Mouse (Mus musculus): ENCODE measurements around the gene Hspb7. TPM values are rescaled to one million over a fixed set of nuclear protein-coding genes. Genes with fewer than 3 reads are reported as not detected.

Gene Hspb7
- polyA plus RNA-seq, 1 experiment from 2014 or later = not detected

GRCm38 (mm10) chr4:141458888-141459287 lies 38.3 kb downstream of the Hspb7 start:
- DNase-seq (no peak), ATAC-seq (ENCODE audit: low FRiP score, low TSS enrichment) (no peak)
- H3K9ac ChIP-seq (replicated peaks; ENCODE audit: low read length) = no peak overlapping the region
- H3K27ac ChIP-seq (replicated peaks; ENCODE audit: low read depth, low read length) = no peak overlapping the region
- H3K4me1 ChIP-seq (ENCODE audit: control insufficient read depth, insufficient read depth, low read length) = 0 out of 2 replicates have a peak, but pooled peaks cover 3% of the 10 kb centered on the region
- no peaks in the 10 kb centered on the region for H3K9me3 ChIP-seq (ENCODE audit: control insufficient read depth, low read length)
- WGBS = 79% methylated on average over 3 of the region's 3 CpGs
- peaks cover 34% of the 10 kb centered on the region for H3K36me3 ChIP-seq (ENCODE audit: control insufficient read depth, insufficient read depth, low read length)
- H3K4me2 ChIP-seq (ENCODE audit: low read length) = no peak overlapping the region
- no peaks in the 10 kb centered on the region for H3K27me3 ChIP-seq (ENCODE audit: control insufficient read depth, insufficient read depth, low read length)
- no peak overlapping the region for H3K4me3 ChIP-seq (replicated peaks; ENCODE audit: low read depth, low read length)

GRCm38 (mm10) chr4:141459766-141460165 lies 39.2 kb downstream of the Hspb7 start:
- Histone ChIP-seq H3K4me3 (replicated peaks; ENCODE audit: low read depth, low read length) (no peak overlapping the region), H3K9me3 (ENCODE audit: control insufficient read depth, low read length) (no peaks in the 10 kb centered on the region), H3K4me2 (ENCODE audit: low read length) (no peak overlapping the region), H3K9ac (replicated peaks; ENCODE audit: low read length) (no peak overlapping the region), H3K36me3 (ENCODE audit: control insufficient read depth, insufficient read depth, low read length) (peaks cover 41% of the 10 kb centered on the region), H3K4me1 (ENCODE audit: control insufficient read depth, insufficient read depth, low read length) (0 out of 2 replicates have a peak, but pooled peaks cover 3% of the 10 kb centered on the region), H3K27ac (replicated peaks; ENCODE audit: low read depth, low read length) (no peak overlapping the region), H3K27me3 (ENCODE audit: control insufficient read depth, insufficient read depth, low read length) (no peaks in the 10 kb centered on the region)
- DNase-seq (no peak), ATAC-seq (ENCODE audit: low FRiP score, low TSS enrichment) (no peak)
- WGBS = 87% methylated on average over 9 of the region's 9 CpGs

DNA sequence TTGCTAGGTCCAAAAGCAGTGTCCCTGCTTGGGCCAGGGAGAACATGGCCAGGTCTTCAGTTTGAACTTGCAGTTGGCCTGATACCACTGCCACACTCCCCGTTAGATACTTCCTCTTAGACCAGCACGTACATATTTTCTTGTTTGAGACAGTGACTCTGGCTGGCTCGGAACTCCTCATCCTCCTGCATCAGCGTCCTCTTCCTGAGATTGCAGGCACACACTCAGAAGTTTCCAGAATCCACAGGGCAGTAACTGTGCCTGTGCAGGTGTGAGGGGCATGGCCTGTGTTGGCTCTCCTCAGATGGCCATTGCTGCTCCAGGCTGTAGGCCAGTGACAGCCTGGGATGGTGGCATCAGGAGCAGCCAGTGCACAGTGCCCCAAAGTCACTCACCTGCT lies 39.9 kb downstream of the Hspb7 start:
- Histone ChIP-seq H3K4me1 (ENCODE audit: control insufficient read depth, insufficient read depth, low read length) (0 out of 2 replicates have a peak, but pooled peaks cover 3% of the 10 kb centered on the region), H3K4me3 (replicated peaks; ENCODE audit: low read depth, low read length) (no peak overlapping the region), H3K9ac (replicated peaks; ENCODE audit: low read length) (no peak overlapping the region), H3K9me3 (ENCODE audit: control insufficient read depth, low read length) (no peaks in the 10 kb centered on the region), H3K27ac (replicated peaks; ENCODE audit: low read depth, low read length) (no peak overlapping the region), H3K36me3 (ENCODE audit: control insufficient read depth, insufficient read depth, low read length) (peaks cover 48% of the 10 kb centered on the region), H3K4me2 (ENCODE audit: low read length) (no peak overlapping the region), H3K27me3 (ENCODE audit: control insufficient read depth, insufficient read depth, low read length) (no peaks in the 10 kb centered on the region)
- ATAC-seq (ENCODE audit: low FRiP score, low TSS enrichment) (no peak), DNase-seq (no peak)
- WGBS = 94% methylated on average over 4 of the region's 4 CpGs

DNA sequence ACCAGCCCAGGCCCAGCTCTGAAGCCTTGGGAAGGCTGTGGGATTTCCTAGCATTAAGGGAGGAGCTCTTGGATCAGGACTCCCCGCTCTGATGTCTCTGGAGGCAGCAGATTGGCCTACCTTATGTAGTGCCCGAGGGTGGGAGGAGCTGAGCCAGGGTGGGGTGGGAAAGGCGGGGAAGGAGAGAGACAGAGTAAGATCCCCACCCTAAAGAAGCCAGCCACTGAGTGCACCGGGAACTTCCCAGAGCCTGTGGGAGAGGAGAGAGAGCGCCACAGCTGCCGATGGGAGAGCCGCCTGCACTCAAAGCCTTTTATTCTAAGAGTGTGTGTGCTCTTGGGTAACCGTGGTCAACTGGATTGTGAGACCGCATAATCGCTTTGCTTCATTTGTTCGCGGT lies 40.5 kb downstream of the Hspb7 start:
- Histone ChIP-seq H3K9ac (replicated peaks; ENCODE audit: low read length) (no peak overlapping the region), H3K4me1 (ENCODE audit: control insufficient read depth, insufficient read depth, low read length) (0 out of 2 replicates have a peak, but pooled peaks cover 3% of the 10 kb centered on the region), H3K27ac (replicated peaks; ENCODE audit: low read depth, low read length) (no peak overlapping the region), H3K4me3 (replicated peaks; ENCODE audit: low read depth, low read length) (no peak overlapping the region), H3K9me3 (ENCODE audit: control insufficient read depth, low read length) (no peaks in the 10 kb centered on the region), H3K36me3 (ENCODE audit: control insufficient read depth, insufficient read depth, low read length) (peaks cover 50% of the 10 kb centered on the region), H3K4me2 (ENCODE audit: low read length) (no peak overlapping the region), H3K27me3 (ENCODE audit: control insufficient read depth, insufficient read depth, low read length) (no peaks in the 10 kb centered on the region)
- 22% methylated on average over 12 of the region's 12 CpGs for WGBS
- no peak for ATAC-seq (ENCODE audit: low FRiP score, low TSS enrichment)
- peak; percentile 39 for DNase-seq

DNA sequence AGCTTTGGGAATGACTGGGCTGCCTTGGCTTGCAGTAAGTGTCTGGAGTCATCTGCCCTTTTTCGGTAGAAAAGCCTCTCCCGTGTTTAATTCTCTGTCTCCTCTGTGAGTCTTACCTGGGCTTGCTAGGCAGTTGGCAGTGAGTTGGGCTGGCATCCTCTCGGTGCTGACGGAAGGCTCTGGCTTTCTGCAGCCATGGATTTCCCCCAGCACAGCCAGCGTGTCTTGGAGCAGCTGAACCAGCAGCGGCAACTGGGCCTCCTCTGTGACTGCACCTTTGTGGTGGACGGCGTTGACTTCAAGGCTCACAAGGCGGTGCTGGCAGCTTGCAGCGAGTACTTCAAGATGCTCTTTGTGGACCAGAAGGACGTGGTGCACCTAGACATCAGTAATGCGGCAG lies 41.0 kb downstream of the Hspb7 start:
- H3K27me3 ChIP-seq (ENCODE audit: control insufficient read depth, insufficient read depth, low read length) = no peaks in the 10 kb centered on the region
- no peak overlapping the region for H3K4me2 ChIP-seq (ENCODE audit: low read length)
- WGBS = 88% methylated on average over 12 of the region's 12 CpGs
- no peaks in the 10 kb centered on the region for H3K9me3 ChIP-seq (ENCODE audit: control insufficient read depth, low read length)
- ATAC-seq (ENCODE audit: low FRiP score, low TSS enrichment) (no peak), DNase-seq (no peak)
- H3K4me3 ChIP-seq (replicated peaks; ENCODE audit: low read depth, low read length) = no peak overlapping the region
- H3K36me3 ChIP-seq (ENCODE audit: control insufficient read depth, insufficient read depth, low read length) = peaks cover 51% of the 10 kb centered on the region
- 0 out of 2 replicates have a peak, but pooled peaks cover 3% of the 10 kb centered on the region for H3K4me1 ChIP-seq (ENCODE audit: control insufficient read depth, insufficient read depth, low read length)
- no peak overlapping the region for H3K27ac ChIP-seq (replicated peaks; ENCODE audit: low read depth, low read length)
- no peak overlapping the region for H3K9ac ChIP-seq (replicated peaks; ENCODE audit: low read length)

GRCm38 (mm10) chr4:141463472-141463871 lies 42.9 kb downstream of the Hspb7 start:
- no peak overlapping the region for H3K9ac ChIP-seq (replicated peaks; ENCODE audit: low read length)
- H3K9me3 ChIP-seq (ENCODE audit: control insufficient read depth, low read length) = no peaks in the 10 kb centered on the region
- ATAC-seq (ENCODE audit: low FRiP score, low TSS enrichment) (no peak), DNase-seq (no peak)
- H3K27me3 ChIP-seq (ENCODE audit: control insufficient read depth, insufficient read depth, low read length) = no peaks in the 10 kb centered on the region
- H3K4me3 ChIP-seq (replicated peaks; ENCODE audit: low read depth, low read length) = no peak overlapping the region
- peaks cover 69% of the 10 kb centered on the region for H3K36me3 ChIP-seq (ENCODE audit: control insufficient read depth, insufficient read depth, low read length)
- WGBS = 86% methylated on average over 14 of the region's 14 CpGs
- no peak overlapping the region for H3K27ac ChIP-seq (replicated peaks; ENCODE audit: low read depth, low read length)
- H3K4me1 ChIP-seq (ENCODE audit: control insufficient read depth, insufficient read depth, low read length) = 0 out of 2 replicates have a peak, but pooled peaks cover 3% of the 10 kb centered on the region
- no peak overlapping the region for H3K4me2 ChIP-seq (ENCODE audit: low read length)

GRCm38 (mm10) chr4:141464722-141465121 lies 44.1 kb downstream of the Hspb7 start:
- H3K4me1 ChIP-seq (ENCODE audit: control insufficient read depth, insufficient read depth, low read length) = 0 out of 2 replicates have a peak, but pooled peaks cover 3% of the 10 kb centered on the region
- WGBS = 78% methylated on average over 16 of the region's 16 CpGs
- H3K27me3 ChIP-seq (ENCODE audit: control insufficient read depth, insufficient read depth, low read length) = no peaks in the 10 kb centered on the region
- DNase-seq (no peak), ATAC-seq (ENCODE audit: low FRiP score, low TSS enrichment) (no peak)
- H3K4me2 ChIP-seq (ENCODE audit: low read length) = no peak overlapping the region
- no peak overlapping the region for H3K4me3 ChIP-seq (replicated peaks; ENCODE audit: low read depth, low read length)
- H3K9ac ChIP-seq (replicated peaks; ENCODE audit: low read length) = no peak overlapping the region
- no peak overlapping the region for H3K27ac ChIP-seq (replicated peaks; ENCODE audit: low read depth, low read length)
- no peaks in the 10 kb centered on the region for H3K9me3 ChIP-seq (ENCODE audit: control insufficient read depth, low read length)
- H3K36me3 ChIP-seq (ENCODE audit: control insufficient read depth, insufficient read depth, low read length) = peaks cover 82% of the 10 kb centered on the region

- ATAC-seq (ENCODE audit: low FRiP score, low TSS enrichment) (0 out of 2 replicates have a peak, but pooled peaks have one; percentile 15), DNase-seq (no peak)
- 86% methylated on average over 34 of the region's 34 CpGs for WGBS
- Histone ChIP-seq H3K4me3 (replicated peaks; ENCODE audit: low read depth, low read length) (no peak overlapping the region), H3K36me3 (ENCODE audit: control insufficient read depth, insufficient read depth, low read length) (peaks cover 91% of the 10 kb centered on the region), H3K27me3 (ENCODE audit: control insufficient read depth, insufficient read depth, low read length) (no peaks in the 10 kb centered on the region), H3K4me1 (ENCODE audit: control insufficient read depth, insufficient read depth, low read length) (0 out of 2 replicates have a peak, but pooled peaks cover 1% of the 10 kb centered on the region), H3K9ac (replicated peaks; ENCODE audit: low read length) (no peak overlapping the region), H3K27ac (replicated peaks; ENCODE audit: low read depth, low read length) (no peak overlapping the region), H3K9me3 (ENCODE audit: control insufficient read depth, low read length) (no peaks in the 10 kb centered on the region), H3K4me2 (ENCODE audit: low read length) (no peak overlapping the region)
These were observed 45.1 kb downstream of the Hspb7 start for GRCm38 (mm10) chr4:141465512-141466288.

DNA sequence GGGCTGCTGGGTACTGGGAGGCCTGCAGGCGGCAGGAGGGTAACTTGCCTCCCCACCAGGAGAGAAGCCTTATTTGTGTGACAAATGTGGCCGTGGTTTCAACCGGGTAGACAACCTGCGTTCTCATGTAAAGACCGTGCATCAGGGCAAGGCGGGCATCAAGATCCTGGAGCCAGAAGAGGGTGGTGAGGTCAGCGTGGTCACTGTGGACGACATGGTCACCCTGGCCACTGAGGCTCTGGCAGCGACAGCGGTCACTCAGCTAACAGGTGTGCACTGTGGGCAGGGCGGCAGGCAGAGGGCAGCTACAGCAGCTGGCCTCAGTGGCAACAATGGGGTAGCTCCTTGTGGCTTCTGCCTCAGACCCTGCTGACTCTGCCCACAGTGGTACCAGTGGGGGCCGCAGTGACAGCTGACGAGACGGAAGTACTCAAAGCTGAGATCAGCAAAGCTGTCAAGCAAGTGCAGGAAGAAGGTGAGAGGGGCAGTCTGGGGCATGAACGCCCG lies 45.8 kb downstream of the Hspb7 start:
- H3K27me3 ChIP-seq (ENCODE audit: control insufficient read depth, insufficient read depth, low read length) = no peaks in the 10 kb centered on the region
- DNase-seq = no peak
- no peak overlapping the region for H3K4me2 ChIP-seq (ENCODE audit: low read length)
- no peaks in the 10 kb centered on the region for H3K9me3 ChIP-seq (ENCODE audit: control insufficient read depth, low read length)
- WGBS = 87% methylated on average over 16 of the region's 16 CpGs
- peaks cover 98% of the 10 kb centered on the region for H3K36me3 ChIP-seq (ENCODE audit: control insufficient read depth, insufficient read depth, low read length)
- no peaks in the 10 kb centered on the region for H3K4me1 ChIP-seq (ENCODE audit: control insufficient read depth, insufficient read depth, low read length)
- H3K4me3 ChIP-seq (replicated peaks; ENCODE audit: low read depth, low read length) = no peak overlapping the region
- no peak overlapping the region for H3K9ac ChIP-seq (replicated peaks; ENCODE audit: low read length)
- no peak for ATAC-seq (ENCODE audit: low FRiP score, low TSS enrichment)
- no peak overlapping the region for H3K27ac ChIP-seq (replicated peaks; ENCODE audit: low read depth, low read length)

Measured in midbrain, embryonic 14.5 days (tissue).